Mouse (Mus musculus): ENCODE measurements at regions not wholly inside any gene's neighbourhood (a gene's known extent, or its start where the extent isn't known, plus 50 kb on each side); places are given as distances from the start of the nearest gene placed in this dataset.

DNA sequence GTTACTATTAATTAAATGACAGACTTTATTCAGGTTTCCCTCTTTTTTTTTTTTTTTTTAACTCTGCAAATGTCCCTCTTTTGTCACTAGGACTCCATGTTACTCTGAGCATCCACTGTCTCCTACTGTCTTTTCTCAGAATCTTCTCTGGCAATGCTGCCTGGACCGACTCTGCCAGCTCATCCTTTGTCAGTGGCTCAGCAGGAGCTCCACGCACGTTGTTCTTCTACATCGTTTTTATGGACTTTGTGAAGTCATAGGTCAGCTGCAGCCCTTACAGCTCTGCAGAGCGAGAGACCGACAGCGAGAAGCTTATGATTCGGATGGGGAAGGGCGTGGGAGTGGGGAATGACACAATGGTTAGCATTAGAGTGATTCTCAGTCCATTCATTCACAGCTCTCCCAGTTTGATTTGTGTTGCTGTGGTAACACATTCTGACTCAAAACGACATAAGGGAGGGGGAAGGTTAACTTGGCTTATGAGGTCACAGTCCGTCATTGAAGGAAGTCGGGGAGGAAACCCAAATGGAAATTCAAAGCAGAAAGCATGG lies 300.1 kb upstream of the Kazn start:
- no peak for DNase-seq

- no peak for DNase-seq
Observed at GRCm38 (mm10) chr4:142527080-142527479, 287.9 kb upstream of the Kazn start.

- DNase-seq, result no peak
Observed at GRCm38 (mm10) chr4:142517478-142518455, 278.6 kb upstream of the Kazn start.

- no peak for DNase-seq
Observed at GRCm38 (mm10) chr4:142514751-142515150, 275.6 kb upstream of the Kazn start.

GRCm38 (mm10) chr4:142509386-142509785 lies 270.2 kb upstream of the Kazn start:
- no peak for DNase-seq

GRCm38 (mm10) chr4:142506383-142507211 lies 267.4 kb upstream of the Kazn start:
- no peak for DNase-seq

- no peak for DNase-seq
Observed at GRCm38 (mm10) chr4:142503761-142504160, 264.6 kb upstream of the Kazn start.

DNA sequence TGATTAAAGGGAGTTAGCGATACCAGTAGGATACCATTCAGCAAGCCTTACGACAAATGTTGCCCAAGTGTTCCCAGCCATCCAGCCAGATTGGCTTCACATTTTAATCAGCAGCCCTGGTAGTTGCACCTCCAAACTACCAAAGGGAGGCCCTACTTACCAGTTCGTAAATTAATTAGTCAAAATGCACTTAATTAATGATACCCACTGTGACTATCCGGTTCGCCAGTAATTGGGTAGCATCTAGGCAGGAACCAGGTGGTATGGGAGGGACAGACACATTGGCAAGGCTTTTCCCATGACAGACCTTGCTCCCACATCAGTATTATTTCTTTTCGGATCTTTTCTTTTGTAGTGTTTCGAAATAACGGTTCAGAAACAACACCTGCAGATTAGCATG lies 262.0 kb upstream of the Kazn start:
- no peak for DNase-seq

DNA sequence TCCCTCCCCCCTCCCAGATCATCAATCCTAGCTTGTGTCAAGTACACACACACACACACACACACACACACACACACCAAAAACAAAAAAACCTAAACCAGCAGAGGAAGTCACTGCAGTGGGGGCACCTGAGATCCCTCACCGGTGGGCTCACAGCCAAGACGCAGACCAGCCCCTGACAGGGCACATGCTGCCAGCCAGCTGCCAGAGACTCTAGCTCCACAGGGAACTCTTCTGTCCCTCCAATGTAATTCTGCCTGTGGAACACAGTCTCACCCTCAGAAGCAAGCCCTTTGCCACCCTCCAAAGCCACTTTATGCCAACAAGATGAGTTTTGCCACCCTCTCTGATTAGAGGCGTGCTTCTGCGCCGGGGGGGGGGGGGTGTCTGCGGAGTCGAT lies 261.3 kb upstream of the Kazn start:
- DNase-seq, result peak in 1 of 2 experiments; percentile 10

DNA sequence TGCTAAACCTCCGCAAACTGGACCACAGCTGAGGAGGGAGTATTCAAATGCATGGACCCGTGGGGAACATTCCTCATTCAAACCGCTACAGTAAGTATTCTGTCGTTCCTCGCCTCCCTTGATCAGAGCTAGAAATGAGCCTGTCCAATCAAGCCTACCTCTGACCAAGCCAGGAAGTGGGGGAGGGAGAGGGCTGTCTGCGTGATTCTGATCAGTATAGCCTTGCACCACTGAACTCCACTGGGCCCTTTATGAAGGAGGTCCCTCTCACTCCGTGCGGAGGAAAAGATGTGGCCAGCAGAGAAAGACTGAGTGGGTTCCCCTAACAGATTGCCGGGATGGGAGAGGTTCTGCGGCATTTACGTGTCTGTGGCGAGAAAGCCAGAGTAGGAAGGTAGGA lies 257.4 kb upstream of the Kazn start:
- DNase-seq, result no peak

- DNase-seq, result no peak
Observed at GRCm38 (mm10) chr4:142492926-142493492, 253.8 kb upstream of the Kazn start.

- DNase-seq, result no peak
Observed at GRCm38 (mm10) chr4:142485784-142486423, 246.7 kb upstream of the Kazn start.

- no peak for DNase-seq
Observed at GRCm38 (mm10) chr4:142475632-142476031, 236.4 kb upstream of the Kazn start.

DNA sequence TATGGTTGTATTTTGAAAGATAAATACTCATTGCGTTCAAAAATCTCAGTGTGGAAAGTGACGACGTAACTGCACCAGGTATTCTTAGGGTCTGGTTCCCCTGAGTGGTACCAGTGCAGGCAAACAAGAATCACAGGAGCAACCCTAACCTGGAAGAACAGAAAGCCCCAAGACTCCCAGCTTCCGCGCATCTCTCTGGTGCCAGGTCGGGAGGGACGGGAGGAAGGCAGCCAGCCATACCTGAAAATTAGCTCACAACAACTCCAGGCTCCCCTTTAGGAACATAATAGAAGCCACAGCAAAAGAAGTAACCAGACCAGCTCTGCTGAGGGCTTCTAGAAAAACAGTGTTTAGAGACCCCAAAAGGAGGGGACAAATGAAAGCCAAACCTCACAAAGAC lies 235.4 kb upstream of the Kazn start:
- peak in 1 of 2 experiments; percentile 25 for DNase-seq

- peak; percentile 54 to 59 for DNase-seq
Observed at GRCm38 (mm10) chr4:142474018-142474417, 234.8 kb upstream of the Kazn start.

DNA sequence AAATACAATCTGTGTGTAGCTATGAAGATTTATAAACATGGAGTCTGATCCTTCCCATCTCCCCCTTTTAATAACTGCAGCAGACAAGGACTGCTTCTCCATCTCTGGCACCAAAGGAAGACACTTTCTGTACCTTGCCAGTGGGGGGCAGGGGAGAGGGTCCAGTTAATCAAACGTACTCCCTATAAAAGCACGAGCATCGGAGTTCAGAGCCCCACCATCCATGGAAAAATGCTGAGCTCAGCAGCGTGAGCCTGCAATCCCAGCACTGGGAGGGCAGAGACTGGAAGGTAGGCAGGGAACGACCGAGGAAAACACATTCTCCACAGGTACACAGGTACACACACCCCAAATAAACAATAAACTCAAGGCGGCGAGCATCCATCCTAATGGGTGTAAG lies 234.1 kb upstream of the Kazn start:
- DNase-seq, result no peak

DNA sequence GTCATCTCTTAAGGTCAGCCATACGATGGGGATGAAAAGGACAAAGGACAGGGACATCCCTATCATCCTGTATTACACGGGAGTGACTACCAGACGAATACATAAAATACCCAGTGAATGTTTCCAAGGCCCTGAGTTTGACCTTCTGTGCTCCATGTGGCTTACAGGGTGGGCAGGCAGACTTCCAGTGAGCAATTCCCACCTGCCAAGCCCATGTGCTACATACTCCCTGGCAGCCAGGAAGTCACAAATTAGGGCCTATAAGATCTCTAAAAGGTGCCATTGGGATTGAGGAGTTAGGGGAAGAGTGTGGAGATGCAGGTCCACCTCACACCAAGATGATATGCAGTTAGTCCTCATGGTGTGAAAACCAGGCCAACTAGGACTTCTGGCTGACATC lies 233.1 kb upstream of the Kazn start:
- no peak for DNase-seq

DNA sequence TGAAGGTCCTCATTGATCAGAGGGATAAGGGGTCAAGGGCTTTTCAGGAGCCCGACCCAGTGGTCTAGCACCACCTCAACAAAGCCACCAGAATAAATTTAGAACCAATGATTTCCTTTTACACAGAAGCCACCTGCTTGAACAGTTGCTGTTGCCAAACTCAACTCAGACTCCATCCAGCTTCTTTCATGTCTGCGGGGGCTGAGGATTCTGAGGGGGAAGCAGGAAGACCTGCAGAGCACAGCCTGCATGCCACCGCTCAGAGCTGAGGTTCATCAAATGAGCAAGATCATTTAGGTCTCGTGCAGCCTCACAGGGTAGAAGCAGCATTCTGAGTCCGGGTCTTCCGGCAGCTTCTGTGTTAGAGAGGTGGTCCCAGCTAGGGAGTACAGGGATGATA lies 231.6 kb upstream of the Kazn start:
- no peak for DNase-seq

DNA sequence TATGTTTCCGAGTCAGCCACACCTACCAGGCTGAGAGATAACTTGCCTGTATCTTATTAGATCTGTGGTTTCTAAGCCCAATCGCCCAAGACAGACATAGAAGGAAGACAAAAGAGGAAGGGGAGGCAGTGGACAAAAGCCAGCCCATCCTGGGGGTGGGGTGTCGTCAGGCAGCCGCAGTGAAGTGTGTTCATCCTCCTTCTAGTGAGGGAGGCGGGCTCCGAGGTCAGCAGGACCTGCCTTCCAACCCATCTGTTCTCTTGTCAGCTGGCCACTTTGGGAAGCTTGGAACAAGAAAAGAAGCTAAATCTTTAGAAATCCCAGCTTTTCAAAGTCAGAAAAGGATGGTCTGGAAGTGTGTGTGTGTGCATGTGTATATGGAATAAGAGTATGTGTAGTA lies 228.7 kb upstream of the Kazn start:
- peak; percentile 54 to 59 for DNase-seq

GRCm38 (mm10) chr4:142465226-142465625 lies 226.0 kb upstream of the Kazn start:
- no peak for DNase-seq

DNA sequence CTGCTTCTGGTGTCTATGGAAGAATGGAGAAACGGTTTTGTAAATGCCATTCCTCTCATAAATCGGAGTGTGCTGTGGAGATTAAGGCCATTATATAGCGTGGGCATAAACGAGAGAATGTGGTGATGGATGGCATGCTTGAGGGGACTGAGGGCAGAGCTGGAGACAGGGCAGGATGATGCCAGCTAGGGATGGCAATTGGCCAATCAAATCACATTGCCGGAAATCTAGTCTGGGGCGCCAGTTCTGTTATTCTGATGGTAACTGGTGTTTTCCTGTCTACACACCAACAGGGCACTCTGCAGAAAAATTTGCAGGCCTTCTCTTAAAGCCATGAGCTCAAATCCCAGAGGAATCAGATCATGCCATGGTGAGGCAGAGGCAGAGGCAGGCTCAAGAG lies 224.9 kb upstream of the Kazn start:
- no peak for DNase-seq

DNA sequence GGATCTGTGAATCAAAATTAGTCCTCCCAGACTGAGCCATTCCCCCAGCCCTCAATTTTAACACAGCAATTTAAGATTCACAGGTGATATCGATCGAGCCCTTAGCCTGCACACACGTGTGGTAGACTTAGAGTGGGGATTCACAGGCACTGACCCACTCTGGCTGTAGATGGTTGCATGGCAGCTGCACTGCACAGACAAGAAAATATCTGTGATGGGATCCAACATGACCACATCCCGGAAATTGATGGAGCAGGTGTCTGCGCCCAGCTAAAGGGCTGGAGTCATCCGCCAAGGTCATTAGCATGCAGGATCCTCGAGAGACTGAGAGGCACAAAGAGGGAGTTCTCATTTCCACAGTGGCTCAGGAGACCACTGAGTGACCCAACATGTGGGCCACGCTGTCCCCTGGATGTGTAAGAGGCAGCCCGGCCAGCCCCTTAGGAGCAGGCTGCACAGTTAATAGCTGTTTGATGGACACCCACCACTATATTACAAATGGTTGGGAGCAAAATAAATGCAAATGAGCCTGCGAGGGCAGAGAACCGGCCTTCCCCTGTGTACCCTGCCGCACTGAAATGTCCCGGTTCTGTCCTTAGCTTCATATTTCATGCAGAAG lies 221.4 kb upstream of the Kazn start:
- no peak for DNase-seq

Data from cerebellum, postnatal 36 days (tissue).